Mouse (Mus musculus): ENCODE measurements around the gene Spcs3. TPM values are rescaled to one million over a fixed set of nuclear protein-coding genes. Genes with fewer than 3 reads are reported as not detected.
"Not testable (repeated sequence)": the region's sequence is repeated elsewhere in the genome, so short reads cannot be mapped to it uniquely, and the experiment has no call there.

Spcs3 gene
- 44.4 and 47.2 TPM in 2 replicates for polyA plus RNA-seq (2012; rRNA removed)

- peak; percentile 84 to 95 for DNase-seq (ENCODE audit: extremely low spot score in 1 of 2, low spot score in 1 of 2)
Observed at GRCm38 (mm10) chr8:54529382-54530296, at the start of gene Spcs3, which contains the start of gene Asb5. TSS of gene Spcs3 (minus strand) at chr8:54529998. TSS of gene Asb5 (plus strand) at chr8:54529580.

DNA sequence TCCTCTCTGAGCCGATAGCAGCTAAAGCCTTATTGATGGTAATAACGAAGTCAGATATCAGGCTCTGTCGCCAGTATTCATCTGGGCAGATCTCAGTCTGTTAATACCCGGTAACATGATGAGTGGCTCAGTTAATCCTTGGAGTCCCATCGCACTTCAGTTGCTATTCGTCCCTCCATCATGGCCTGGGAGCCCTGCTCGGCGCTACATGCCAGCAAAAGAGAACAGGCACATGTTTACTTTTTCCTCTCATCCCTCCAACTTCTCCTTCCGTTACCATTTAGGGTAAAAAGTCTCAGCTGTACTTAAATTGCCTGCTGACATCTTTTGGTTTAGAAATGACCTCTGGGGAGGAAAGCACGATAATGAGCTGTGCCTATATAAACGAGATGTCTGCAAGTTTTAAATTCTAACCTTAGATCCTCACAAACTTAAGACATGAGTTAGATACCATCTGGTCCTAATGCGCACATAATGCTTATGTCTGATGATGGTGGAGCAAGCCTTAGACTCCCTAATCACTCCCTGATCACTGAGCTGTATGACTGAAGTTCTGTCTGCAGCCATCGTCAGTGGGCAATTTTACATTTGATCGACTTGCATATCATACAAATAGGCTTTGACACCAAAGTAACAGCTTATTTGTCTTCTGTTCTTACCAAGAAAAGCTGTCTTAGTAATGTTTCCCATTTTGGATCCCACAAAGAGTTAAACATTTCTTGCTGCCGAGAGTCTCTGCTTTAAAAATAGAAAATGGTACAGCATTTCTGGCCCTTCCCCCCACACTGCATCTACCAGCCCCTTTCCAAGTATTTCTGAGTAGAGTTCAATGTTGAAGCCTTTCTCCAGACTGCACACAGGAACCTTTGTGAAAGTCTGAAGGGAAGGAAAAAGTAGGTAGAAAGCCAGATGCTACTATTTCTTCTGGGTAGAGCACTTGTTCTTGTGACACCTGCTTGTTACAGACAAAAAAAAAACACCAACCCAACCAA, 41.1 kb upstream of the Spcs3 start:
- DNase-seq (ENCODE audit: extremely low spot score in 1 of 2, low spot score in 1 of 2): no peak

- peak in 1 of 2 experiments; percentile 17 for DNase-seq (ENCODE audit: extremely low spot score in 1 of 2, low spot score in 1 of 2)
Observed at GRCm38 (mm10) chr8:54567168-54567567, 37.4 kb upstream of the Spcs3 start.

DNA sequence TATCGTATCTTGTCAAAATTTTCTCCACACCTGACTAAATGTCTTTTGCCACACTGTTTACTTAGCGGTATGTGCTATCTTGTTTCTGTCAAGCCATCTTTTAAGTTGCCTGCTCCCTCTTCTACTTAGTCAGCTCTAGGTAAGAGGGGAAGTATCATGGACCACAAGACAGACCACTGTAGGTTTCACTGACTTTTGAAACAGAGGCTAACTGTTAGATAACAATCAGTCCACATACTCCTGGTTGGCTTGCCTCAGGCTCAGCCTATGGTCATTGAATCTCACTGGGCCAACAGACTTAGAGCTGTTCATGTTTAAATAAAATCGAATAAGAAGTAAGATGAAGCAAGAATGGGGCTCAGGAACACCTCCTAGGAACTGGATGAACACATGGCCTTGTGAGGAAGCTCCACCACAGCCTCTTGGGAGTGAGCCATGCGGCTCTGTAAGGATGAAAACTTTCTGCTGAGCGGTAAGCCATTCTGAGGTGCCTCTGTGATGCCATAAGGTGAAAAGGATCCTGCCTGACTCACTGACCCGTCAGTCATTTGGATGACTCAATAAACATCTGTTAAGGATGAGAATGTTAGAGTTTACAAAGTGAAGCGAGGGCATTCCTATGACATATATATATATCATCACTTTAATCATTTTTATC, 35.9 kb upstream of the Spcs3 start:
- DNase-seq (ENCODE audit: extremely low spot score in 1 of 2, low spot score in 1 of 2): no peak

- DNase-seq (ENCODE audit: extremely low spot score in 1 of 2, low spot score in 1 of 2): no peak
Observed at GRCm38 (mm10) chr8:54565181-54565580, 35.4 kb upstream of the Spcs3 start.

DNA sequence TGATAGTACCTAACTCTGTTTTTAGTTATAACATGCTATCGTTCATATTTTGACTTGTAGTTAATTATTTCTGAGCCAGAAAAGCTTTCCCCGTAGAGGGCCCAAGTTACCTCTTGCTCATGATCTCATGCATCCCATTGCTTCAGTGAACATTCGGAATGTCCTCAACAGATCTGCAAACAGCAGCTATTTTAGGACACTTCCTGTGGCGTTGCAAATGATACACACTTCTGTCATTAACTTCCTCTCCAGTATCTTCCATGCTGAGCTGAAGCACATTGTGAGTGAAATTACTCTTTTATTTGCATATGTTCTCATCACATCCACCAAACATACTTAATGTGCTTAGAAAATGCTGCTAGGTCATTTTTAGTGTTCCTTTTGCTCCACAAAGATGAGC, 32.3 kb upstream of the Spcs3 start:
- no peak for DNase-seq (ENCODE audit: extremely low spot score in 1 of 2, low spot score in 1 of 2)

GRCm38 (mm10) chr8:54554921-54555320, 25.1 kb upstream of the Spcs3 start:
- DNase-seq (ENCODE audit: extremely low spot score in 1 of 2, low spot score in 1 of 2): peak in 1 of 2 experiments; percentile 39

GRCm38 (mm10) chr8:54550026-54550574, 20.3 kb upstream of the Spcs3 start:
- no peak for DNase-seq (ENCODE audit: extremely low spot score in 1 of 2, low spot score in 1 of 2)

GRCm38 (mm10) chr8:54548383-54548782, 18.6 kb upstream of the Spcs3 start:
- DNase-seq (ENCODE audit: extremely low spot score in 1 of 2, low spot score in 1 of 2): no peak

DNA sequence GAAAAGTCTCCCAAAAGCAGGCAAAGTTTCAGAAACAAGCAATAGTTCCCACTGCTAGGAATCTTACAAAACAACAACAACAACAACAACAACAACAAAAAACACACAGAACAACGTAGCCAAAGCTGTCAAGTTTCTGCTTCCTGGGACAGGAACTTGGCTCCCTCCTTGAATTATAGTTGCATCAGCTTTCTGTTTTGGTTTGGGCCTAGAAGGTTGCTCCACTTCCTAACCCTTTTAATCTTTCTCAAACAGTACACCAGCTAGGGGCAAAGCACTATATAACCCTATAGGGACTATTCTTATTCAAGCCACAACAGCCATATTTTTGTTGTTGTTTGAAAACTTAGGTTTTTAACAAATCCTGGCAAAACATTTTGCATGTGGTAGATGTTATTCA, 11.5 kb upstream of the Spcs3 start:
- DNase-seq (ENCODE audit: extremely low spot score in 1 of 2, low spot score in 1 of 2): no peak

DNA sequence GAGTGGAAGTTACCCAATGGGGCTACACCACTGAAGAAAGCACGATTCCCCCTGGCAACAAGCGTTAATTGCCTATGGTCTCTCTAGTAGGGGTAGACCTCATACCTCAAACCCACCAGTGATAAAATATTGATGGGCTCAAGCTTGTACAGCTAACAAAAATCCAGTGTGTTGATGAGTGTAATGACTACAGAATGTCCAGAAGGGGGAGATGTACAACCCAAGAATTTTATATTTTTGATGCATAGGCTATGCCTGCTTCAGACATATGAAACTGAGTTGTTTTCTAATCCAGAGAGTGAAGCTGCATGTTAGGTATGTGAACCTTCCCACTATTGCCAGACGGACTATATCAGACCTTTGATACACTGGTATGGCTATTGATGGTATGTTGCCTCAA, 7.5 kb upstream of the Spcs3 start:
- no peak for DNase-seq (ENCODE audit: extremely low spot score in 1 of 2, low spot score in 1 of 2)

GRCm38 (mm10) chr8:54535172-54535571, 5.4 kb upstream of the Spcs3 start:
- DNase-seq (ENCODE audit: extremely low spot score in 1 of 2, low spot score in 1 of 2): no peak

- no peak for DNase-seq (ENCODE audit: extremely low spot score in 1 of 2, low spot score in 1 of 2)
Observed at GRCm38 (mm10) chr8:54528571-54528970, 1.2 kb downstream of the Spcs3 start.

GRCm38 (mm10) chr8:54526700-54527099, 3.1 kb downstream of the Spcs3 start:
- no peak for DNase-seq (ENCODE audit: extremely low spot score in 1 of 2, low spot score in 1 of 2)

DNA sequence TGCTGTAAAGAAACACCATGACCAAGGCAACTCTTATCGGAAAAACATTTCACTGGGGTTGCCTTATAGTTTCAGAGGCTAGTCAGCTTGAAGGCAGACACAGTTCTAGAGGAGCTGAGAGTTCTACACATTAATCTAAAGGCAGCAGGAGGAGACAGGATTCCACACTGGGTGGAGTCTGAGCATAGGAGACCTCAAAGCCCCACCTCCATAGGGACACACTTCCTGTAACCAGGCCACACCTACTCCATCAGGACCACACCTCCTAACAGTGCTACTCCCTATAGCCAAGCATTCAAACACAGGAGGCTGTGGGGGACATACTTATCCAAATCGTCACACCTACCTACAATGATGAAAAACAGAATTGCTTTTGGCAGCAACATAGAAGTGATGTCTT, 4.2 kb downstream of the Spcs3 start:
- DNase-seq (ENCODE audit: extremely low spot score in 1 of 2, low spot score in 1 of 2): no peak

- DNase-seq (ENCODE audit: extremely low spot score in 1 of 2, low spot score in 1 of 2): no peak
Observed at GRCm38 (mm10) chr8:54520516-54520915, 9.3 kb downstream of the Spcs3 start.

DNA sequence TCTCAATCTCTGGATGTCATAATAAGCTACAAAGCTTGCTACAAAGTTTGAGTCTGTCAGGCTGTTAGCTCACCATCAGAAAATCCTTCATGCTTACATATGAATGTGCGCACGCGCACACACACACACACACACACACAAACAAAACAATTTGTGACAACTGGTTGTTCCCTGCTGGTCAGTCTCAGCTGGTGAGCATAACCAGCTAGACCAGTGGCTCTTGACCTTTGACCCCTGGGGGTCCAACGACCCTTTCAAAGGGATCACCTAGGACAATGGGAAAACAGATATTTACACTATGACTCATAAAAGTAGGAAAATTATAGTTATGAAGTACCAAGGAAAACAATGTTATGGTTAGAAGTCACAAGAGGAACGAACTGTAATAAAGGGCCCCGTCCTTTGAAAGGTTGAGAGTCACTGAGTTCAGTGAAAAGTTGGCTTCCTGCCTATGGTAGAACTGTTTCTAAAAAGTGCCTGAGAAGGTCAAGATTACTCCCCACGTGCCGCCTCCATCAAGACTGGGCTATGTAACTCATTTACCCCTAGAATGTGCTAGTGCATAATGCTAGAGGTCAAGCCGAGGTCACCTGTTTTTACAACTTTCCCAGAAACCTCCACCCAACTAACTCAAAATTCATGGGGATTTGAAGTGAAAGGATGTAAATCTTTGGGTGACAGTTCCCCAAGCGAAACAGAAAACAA, 10.9 kb downstream of the Spcs3 start:
- DNase-seq (ENCODE audit: extremely low spot score in 1 of 2, low spot score in 1 of 2): no peak

GRCm38 (mm10) chr8:54512200-54512599, 17.6 kb downstream of the Spcs3 start:
- DNase-seq (ENCODE audit: extremely low spot score in 1 of 2, low spot score in 1 of 2): not testable (repeated sequence)

- no peak for DNase-seq (ENCODE audit: extremely low spot score in 1 of 2, low spot score in 1 of 2)
Observed at GRCm38 (mm10) chr8:54511791-54512190, 18.0 kb downstream of the Spcs3 start.

Measured in frontal cortex, adult 2 months (tissue).